Mouse (Mus musculus) kidney, embryonic 15.5 days (tissue): Measurements from ENCODE around the gene Cacna1c. TPM values are rescaled to one million over a fixed set of nuclear protein-coding genes. Genes with fewer than 3 reads are reported as not detected.

Experiments
- ATAC-seq: fragments of 200-750 bp; cut with Nextera tagmentation; replicated peaks from 2 replicates; pipeline ENCODE4 v1.8.0; 2017; ENCODE audit warnings: moderate TSS enrichment; ENCODE audit not compliant: low FRiP score
- H3K27ac ChIP-seq: fragments of 300-500 bp; sonication (generic); 2 replicates; pipeline ENCODE4 v1.5.1; 2015; ENCODE audit warnings: mild to moderate bottlenecking, inconsistent platforms
- H3K27me3 ChIP-seq: fragments of 300-500 bp; sonication (generic); 2 replicates; pipeline ENCODE4 v1.6.1; 2015; ENCODE audit warnings: inconsistent platforms
- H3K36me3 ChIP-seq: fragments of 300-500 bp; sonication (generic); 2 replicates; pipeline ENCODE4 v1.6.1; 2015; ENCODE audit warnings: inconsistent platforms
- H3K4me1 ChIP-seq: fragments of 300-500 bp; sonication (generic); 2 replicates; pipeline ENCODE4 v1.6.1; 2015; ENCODE audit warnings: inconsistent platforms
- H3K4me2 ChIP-seq: fragments of 300-500 bp; sonication (generic); 2 replicates; pipeline ENCODE4 v1.6.1; 2015; ENCODE audit warnings: moderate library complexity, mild to moderate bottlenecking, inconsistent platforms
- H3K4me3 ChIP-seq: fragments of 300-500 bp; sonication (generic); replicated peaks from 2 replicates; pipeline ENCODE4 v1.5.1; 2015; ENCODE audit warnings: mild to moderate bottlenecking, inconsistent platforms
- H3K9ac ChIP-seq: fragments of 300-500 bp; sonication (generic); 2 replicates; pipeline ENCODE4 v1.6.1; 2015; ENCODE audit warnings: mild to moderate bottlenecking, inconsistent platforms
- H3K9me3 ChIP-seq: fragments of 300-500 bp; sonication (generic); replicated peaks from 2 replicates; pipeline ENCODE4 v1.6.1; 2016; ENCODE audit warnings: inconsistent platforms
- WGBS: fragments of 180-500 bp; shearing (Covaris S2); methylation state at CpG from one replicate; pipeline ENCODE4 v1.1.7; 2015; ENCODE audit warnings: mixed read lengths; 5-methylcytosine and 5-hydroxymethylcytosine counted together
- polyA plus RNA-seq: library from polyadenylated mRNA; unstranded; fragments of >200 nt; fragmentation: Nextera tagmentation; extraction: Ambion mirVana; gene quantifications from 2 replicates; pipeline ENCODE4 v1.2.1, GENCODE M21; 2015

Gene Cacna1c
- polyA plus RNA-seq, 1 experiment from 2014 or later = 2.7 TPM

DNA sequence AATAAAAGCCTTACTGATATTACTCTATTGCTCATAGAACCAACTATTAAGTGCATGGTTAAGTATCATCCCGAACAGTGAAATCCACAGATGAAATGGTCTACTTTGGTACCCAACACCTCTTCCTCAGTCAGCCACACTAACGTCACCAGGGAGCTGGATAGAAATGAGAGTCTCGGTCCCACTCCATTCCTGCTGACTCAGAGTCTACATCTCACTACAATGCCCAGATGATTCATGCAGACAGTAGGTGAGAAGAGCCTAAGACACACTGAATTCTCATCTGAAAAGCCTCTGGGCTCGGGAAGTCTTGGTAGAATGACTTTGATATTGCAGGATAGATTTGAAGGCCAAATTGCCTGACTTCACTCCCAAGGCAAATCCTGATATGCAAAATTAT, 240.0 kb downstream of the Cacna1c start:
- Histone ChIP-seq H3K4me2 (no peak overlapping the region), H3K4me1 (no peaks in the 10 kb centered on the region), H3K9ac (no peak overlapping the region), H3K27me3 (no peaks in the 10 kb centered on the region), H3K27ac (no peak overlapping the region), H3K9me3 (no peaks in the 10 kb centered on the region), H3K4me3 (no peak overlapping the region), H3K36me3 (no peaks in the 10 kb centered on the region)
- ATAC-seq = no peak
- WGBS = 89% methylated on average over 4 of the region's 4 CpGs

DNA sequence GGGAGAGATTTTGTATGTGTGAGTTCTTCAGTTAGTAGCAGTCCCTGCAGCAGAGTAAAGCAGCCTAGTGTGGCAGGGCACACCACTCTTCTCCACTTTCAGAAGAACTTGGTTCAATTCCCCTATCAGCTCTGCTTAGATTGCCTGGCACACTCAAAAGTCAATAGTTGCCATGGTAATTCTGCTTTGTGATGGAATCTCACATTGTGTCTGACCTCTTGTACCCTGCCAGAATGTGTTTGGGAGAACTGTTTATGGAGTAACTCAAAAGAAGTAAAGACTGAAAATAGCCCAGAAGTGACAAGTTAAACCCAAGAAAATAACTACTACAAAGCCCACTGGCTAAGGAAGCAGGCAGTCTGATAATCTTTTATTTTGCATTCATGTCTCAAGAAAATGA, 240.4 kb downstream of the Cacna1c start:
- no peaks in the 10 kb centered on the region for H3K9me3 ChIP-seq
- no peak overlapping the region for H3K4me3 ChIP-seq
- no peak for ATAC-seq
- no peaks in the 10 kb centered on the region for H3K27me3 ChIP-seq
- no peaks in the 10 kb centered on the region for H3K4me1 ChIP-seq
- H3K27ac ChIP-seq = no peak overlapping the region
- no peak overlapping the region for H3K9ac ChIP-seq
- no peaks in the 10 kb centered on the region for H3K36me3 ChIP-seq
- H3K4me2 ChIP-seq = no peak overlapping the region

DNA sequence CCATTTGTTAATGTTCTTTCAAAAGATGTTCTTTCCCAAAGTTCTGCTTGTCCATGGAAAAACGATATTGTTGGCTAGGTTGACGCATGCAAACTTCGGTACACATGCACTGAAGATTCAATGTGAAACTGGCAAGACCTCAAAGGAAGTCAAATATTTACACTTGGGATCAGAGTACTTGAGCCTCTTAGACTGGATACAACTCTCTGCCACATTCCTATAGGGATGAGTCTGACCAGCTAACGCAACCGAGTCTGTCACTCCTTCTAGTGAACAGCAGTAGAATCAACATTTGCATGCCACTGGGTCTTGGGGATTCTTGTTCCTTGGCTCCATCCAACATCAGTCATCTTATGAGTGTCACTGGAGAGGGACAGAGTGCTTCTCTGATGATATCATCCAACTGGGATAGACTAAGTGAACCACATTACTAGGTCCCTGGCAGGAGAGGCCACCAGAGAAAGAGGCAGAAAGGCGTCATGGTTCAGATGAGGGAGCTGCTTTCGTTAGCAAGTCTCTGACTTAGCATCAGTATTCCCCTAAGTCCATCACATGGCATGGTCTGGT, 241.1 kb downstream of the Cacna1c start:
- Histone ChIP-seq H3K4me1 (peaks cover 3% of the 10 kb centered on the region; the same call in 1 of the 2 replicates), H3K36me3 (no peaks in the 10 kb centered on the region), H3K27ac (no peak overlapping the region), H3K4me3 (no peak overlapping the region), H3K9me3 (no peaks in the 10 kb centered on the region), H3K27me3 (no peaks in the 10 kb centered on the region), H3K4me2 (no peak overlapping the region), H3K9ac (no peak overlapping the region)
- 91% methylated on average over 7 of the region's 7 CpGs for WGBS
- ATAC-seq = no peak

DNA sequence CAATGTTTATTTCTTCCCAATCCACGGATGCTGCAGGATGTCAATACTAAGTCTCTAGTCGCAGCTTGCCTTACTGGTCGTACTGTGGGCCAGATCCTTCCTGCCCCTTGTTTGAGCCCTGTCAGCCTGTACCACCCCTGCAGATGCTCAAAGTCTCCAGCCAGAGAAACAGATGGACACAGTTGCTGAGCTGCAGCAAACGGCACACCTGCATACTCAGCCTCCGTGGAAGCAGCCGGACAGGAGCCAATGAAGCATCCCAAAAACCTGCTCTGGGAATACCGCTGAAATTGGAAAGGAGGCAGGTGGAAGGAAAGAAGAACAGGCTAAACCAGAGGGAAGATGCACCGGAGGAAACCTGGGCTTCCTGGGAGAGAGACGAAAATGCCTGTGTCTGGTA, 243.8 kb downstream of the Cacna1c start:
- 75% methylated on average over 9 of the region's 9 CpGs for WGBS
- no peaks in the 10 kb centered on the region for H3K27me3 ChIP-seq
- H3K36me3 ChIP-seq = no peaks in the 10 kb centered on the region
- no peaks in the 10 kb centered on the region for H3K9me3 ChIP-seq
- no peak for ATAC-seq
- H3K27ac ChIP-seq = no peak overlapping the region
- no peak overlapping the region for H3K9ac ChIP-seq
- no peak overlapping the region for H3K4me2 ChIP-seq
- H3K4me1 ChIP-seq = peaks cover 6% of the 10 kb centered on the region; the same call in 1 of the 2 replicates
- H3K4me3 ChIP-seq = no peak overlapping the region

DNA sequence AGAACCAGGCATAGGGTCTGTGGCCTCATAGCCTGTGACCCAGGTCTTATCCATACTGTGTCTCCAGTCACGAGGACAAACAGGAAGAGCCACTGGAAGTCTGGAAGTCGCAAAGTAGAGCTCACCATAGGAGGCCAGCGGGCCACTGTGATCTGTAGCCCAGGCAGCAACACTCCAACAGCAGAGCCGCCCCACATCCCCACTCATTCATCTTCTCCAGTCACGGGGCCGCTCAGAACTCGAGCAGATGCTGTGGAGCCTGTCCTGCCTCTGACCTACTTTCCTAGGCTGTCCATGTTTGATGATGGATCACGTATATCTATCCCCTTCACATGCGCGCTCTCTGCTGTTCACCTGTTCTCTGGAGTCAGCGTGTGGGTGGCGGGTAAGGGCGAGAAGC, 246.0 kb downstream of the Cacna1c start:
- Histone ChIP-seq H3K4me3 (no peak overlapping the region), H3K4me1 (peaks cover 6% of the 10 kb centered on the region; the same call in 1 of the 2 replicates), H3K9me3 (no peaks in the 10 kb centered on the region), H3K36me3 (no peaks in the 10 kb centered on the region), H3K4me2 (no peak overlapping the region), H3K27ac (no peak overlapping the region), H3K9ac (no peak overlapping the region), H3K27me3 (no peaks in the 10 kb centered on the region)
- WGBS = 63% methylated on average over 13 of the region's 13 CpGs
- ATAC-seq = no peak

DNA sequence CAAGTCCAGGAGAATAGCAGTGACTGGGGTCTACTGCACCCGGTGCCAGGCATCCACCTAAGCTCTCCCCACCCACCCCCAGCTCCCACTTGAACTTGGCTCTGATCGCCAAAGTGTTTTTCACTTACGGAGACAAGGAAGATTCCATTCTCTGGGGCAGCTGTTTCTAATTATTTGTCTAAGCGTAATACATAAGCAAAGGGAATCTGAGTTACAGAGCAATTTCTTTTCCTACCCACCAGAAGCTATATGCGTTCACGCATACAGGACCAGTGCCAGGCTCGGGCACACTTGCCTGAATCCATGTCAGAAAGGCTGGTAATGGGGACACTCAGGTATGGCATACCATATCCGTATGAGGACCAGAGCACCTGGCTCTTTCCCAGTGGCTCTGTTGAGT, 248.9 kb downstream of the Cacna1c start:
- peaks cover 6% of the 10 kb centered on the region; the same call in 1 of the 2 replicates for H3K4me1 ChIP-seq
- H3K9ac ChIP-seq = no peak overlapping the region
- H3K27ac ChIP-seq = no peak overlapping the region
- H3K4me2 ChIP-seq = no peak overlapping the region
- H3K9me3 ChIP-seq = no peaks in the 10 kb centered on the region
- ATAC-seq = no peak
- no peaks in the 10 kb centered on the region for H3K27me3 ChIP-seq
- H3K36me3 ChIP-seq = no peaks in the 10 kb centered on the region
- no peak overlapping the region for H3K4me3 ChIP-seq
- 80% methylated on average over 8 of the region's 8 CpGs for WGBS

DNA sequence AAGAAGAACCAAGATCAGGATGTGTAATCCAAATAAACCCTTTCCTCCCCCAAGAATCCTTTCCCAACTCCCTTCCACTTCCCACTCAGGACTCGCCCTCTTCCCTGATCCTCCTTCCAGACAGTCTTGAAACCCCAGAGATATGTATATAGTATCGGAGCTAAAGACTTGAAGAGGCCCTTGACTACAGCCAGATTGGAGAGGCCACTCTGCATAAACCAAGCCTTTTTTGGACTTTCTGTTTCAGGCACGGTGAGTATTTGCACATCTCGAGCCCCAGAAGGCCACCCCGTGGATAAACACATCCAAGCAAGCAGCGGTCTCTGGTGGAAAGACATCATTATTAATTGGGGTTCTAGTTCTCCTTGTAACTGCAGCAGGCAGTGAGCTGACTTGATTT, 249.6 kb downstream of the Cacna1c start:
- Histone ChIP-seq H3K9ac (no peak overlapping the region), H3K4me2 (no peak overlapping the region), H3K36me3 (no peaks in the 10 kb centered on the region), H3K27me3 (no peaks in the 10 kb centered on the region), H3K4me3 (no peak overlapping the region), H3K9me3 (no peaks in the 10 kb centered on the region), H3K4me1 (peaks cover 6% of the 10 kb centered on the region; the same call in 1 of the 2 replicates), H3K27ac (no peak overlapping the region)
- WGBS = 73% methylated on average over 6 of the region's 6 CpGs
- no peak for ATAC-seq

DNA sequence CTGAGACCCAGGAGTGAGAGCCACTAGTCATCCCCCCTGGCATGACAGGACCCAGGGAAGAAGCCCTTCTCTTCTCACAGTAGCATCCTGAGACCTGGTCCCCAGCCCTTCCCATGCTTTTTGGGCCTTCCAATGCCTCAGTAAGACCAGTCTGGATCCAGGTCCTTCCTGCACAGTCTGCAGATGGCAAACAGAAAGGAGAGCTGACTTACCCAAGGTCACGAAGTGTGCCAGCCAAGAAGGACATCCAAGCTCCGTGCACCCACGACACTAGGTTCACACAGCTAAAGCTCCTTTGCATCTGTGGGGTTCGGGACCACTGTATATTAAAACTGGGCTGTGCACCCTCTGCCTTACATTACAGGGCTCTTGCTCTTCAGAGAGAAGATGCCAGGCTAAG, 252.1 kb downstream of the Cacna1c start:
- Histone ChIP-seq H3K27ac (no peak overlapping the region), H3K9ac (no peak overlapping the region), H3K9me3 (no peaks in the 10 kb centered on the region), H3K4me3 (no peak overlapping the region), H3K4me1 (no peaks in the 10 kb centered on the region), H3K36me3 (no peaks in the 10 kb centered on the region), H3K27me3 (no peaks in the 10 kb centered on the region), H3K4me2 (no peak overlapping the region)
- 92% methylated on average over 4 of the region's 4 CpGs for WGBS
- no peak for ATAC-seq

DNA sequence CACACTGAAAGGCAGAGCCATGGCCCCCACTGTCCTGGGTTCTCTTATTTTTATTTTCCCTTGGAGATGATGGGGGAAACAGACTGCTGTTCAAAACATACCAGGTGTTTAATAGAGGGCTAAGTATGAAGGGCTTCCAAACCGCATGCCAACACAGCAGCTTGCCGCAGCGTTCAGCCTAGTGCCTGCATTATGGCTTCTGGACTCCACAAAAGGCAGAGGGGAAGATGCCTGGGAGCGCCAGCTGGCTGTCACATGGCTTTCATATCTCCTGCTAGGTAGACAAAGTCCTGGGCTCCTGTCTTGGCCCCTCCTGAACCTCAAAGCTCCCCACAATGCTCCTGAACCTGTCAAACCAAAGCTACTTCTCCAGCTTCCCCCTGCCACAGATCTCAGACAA, 254.4 kb downstream of the Cacna1c start:
- no peaks in the 10 kb centered on the region for H3K9me3 ChIP-seq
- H3K36me3 ChIP-seq = no peaks in the 10 kb centered on the region

DNA sequence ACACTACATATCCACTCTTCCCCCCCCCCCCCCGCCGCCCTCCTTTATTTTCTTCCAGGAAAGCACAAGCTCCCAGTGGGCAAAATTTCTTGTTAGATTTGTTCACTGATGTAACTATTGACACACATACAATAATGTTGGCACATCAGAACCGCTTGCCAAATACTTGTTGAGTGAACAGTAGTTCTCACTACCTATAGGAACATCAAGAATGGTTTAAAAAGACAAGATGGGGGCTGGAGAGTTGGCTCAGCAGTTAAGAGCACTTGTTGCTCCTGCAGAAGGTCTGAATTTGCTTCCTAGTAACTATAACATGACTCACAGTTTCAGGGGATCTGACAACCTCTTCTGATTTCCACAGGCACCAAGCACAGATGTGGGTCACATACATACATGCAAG, 255.2 kb downstream of the Cacna1c start:
- no peaks in the 10 kb centered on the region for H3K36me3 ChIP-seq
- WGBS = 95% methylated on average over 3 of the region's 3 CpGs

More for the DNA sequence above, 254.4 kb downstream of the Cacna1c start:
- H3K4me1 ChIP-seq = no peaks in the 10 kb centered on the region
- no peak for ATAC-seq
- no peak overlapping the region for H3K4me2 ChIP-seq
- no peak overlapping the region for H3K9ac ChIP-seq
- H3K27me3 ChIP-seq = no peaks in the 10 kb centered on the region
- H3K4me3 ChIP-seq = no peak overlapping the region
- no peak overlapping the region for H3K27ac ChIP-seq
- 92% methylated on average over 4 of the region's 4 CpGs for WGBS

DNA sequence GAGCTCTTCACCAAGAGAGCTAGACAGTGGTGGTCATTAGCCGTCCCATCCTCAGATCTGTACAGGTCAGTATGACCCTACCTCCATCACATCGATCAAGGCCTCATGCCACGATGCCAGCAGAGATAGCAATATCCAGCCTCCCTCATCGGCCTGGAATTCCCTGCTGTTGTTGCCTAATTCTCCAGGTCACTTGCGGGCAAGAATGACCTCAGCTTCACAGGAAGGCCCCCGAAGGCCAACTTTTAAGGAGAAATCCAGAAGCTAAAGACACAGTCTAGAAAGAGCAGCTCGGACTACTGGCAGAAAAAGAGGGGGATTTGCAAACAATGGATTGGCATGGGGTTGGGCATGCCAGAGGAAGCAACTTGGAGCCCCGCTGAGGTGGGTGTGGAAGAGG, 256.6 kb downstream of the Cacna1c start:
- Histone ChIP-seq H3K4me2 (no peak overlapping the region), H3K27me3 (no peaks in the 10 kb centered on the region), H3K9ac (no peak overlapping the region), H3K4me3 (no peak overlapping the region), H3K36me3 (no peaks in the 10 kb centered on the region), H3K4me1 (no peaks in the 10 kb centered on the region), H3K9me3 (no peaks in the 10 kb centered on the region), H3K27ac (no peak overlapping the region)
- WGBS = 95% methylated on average over 8 of the region's 8 CpGs
- no peak for ATAC-seq

More for the DNA sequence above, 255.2 kb downstream of the Cacna1c start:
- no peak overlapping the region for H3K9ac ChIP-seq
- no peaks in the 10 kb centered on the region for H3K4me1 ChIP-seq
- H3K9me3 ChIP-seq = no peaks in the 10 kb centered on the region
- no peak overlapping the region for H3K4me2 ChIP-seq
- no peak for ATAC-seq
- H3K27me3 ChIP-seq = no peaks in the 10 kb centered on the region
- no peak overlapping the region for H3K4me3 ChIP-seq
- H3K27ac ChIP-seq = no peak overlapping the region

DNA sequence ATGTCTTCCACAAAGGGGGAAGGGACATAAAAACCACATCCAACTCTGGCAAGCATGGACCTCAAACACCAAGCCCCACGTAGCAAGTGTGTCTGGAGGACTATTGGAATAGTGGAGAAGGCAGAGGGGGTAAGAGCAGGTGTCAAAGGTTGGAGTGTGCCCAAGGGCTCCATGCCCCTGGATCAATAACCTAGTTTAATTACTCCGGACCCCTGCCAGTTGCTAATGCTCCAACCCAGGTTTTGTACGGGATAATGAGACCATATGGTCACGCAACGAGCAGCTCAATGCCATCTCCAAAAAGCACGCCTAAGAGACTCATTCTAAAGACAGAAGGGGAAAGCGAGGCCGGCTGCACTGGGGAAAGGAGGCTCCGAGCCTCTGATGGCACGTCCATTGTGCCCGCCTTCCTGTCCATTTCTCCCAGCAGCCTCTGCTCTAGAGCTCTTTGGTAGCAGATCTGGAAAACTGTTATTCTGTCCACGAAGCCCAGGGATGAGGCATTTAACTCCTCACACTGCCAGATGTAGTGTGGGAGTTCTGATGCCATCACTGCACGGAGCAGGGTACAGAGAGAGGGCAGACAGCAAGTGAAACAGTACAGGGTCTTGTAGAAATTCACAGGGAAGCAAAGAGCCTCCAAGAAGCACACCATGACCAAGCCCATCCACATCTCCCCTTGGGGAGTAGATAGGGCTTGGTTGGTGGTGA, 257.7 kb downstream of the Cacna1c start:
- Histone ChIP-seq H3K9ac (no peak overlapping the region), H3K27me3 (no peaks in the 10 kb centered on the region), H3K4me2 (no peak overlapping the region), H3K4me3 (no peak overlapping the region), H3K4me1 (no peaks in the 10 kb centered on the region), H3K9me3 (no peaks in the 10 kb centered on the region), H3K27ac (no peak overlapping the region), H3K36me3 (no peaks in the 10 kb centered on the region)
- no peak for ATAC-seq
- WGBS = 81% methylated on average over 13 of the region's 13 CpGs

DNA sequence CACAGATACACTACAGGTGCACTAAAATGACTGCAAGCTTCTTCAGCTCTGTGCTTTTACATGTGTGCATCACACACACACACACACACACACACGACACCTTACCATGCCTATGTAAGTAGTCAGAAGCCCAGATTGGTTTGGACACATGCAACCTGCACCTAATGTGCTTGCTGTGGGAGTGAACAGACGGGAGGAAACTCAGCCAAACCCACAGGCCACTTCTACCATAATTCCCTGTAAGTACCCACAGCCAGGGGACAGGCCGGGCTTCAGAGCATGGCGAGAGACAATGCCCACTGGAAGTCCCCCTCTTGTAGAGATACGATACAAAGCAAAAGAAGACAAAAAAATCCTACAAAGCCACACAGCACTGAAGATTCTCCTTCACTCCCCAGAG, 258.7 kb downstream of the Cacna1c start:
- Histone ChIP-seq H3K9ac (no peak overlapping the region), H3K9me3 (no peaks in the 10 kb centered on the region), H3K4me3 (no peak overlapping the region), H3K4me2 (no peak overlapping the region), H3K27ac (no peak overlapping the region), H3K27me3 (no peaks in the 10 kb centered on the region), H3K36me3 (no peaks in the 10 kb centered on the region), H3K4me1 (no peaks in the 10 kb centered on the region)
- 86% methylated on average over 5 of the region's 5 CpGs for WGBS
- no peak for ATAC-seq
